Mouse (Mus musculus): ENCODE results near the gene Tor3a. TPM values are rescaled to one million over a fixed set of nuclear protein-coding genes. Genes with fewer than 3 reads are reported as not detected.
A peak's percentile ranks its signal among the peaks of the same experiment; 100 is the strongest.

The Tor3a gene
- polyA plus RNA-seq, 1 experiment from 2014 or later: 4.6 TPM

GRCm38 (mm10) chr1:156676596-156676995 is 2.4 kb upstream of the Tor3a start:
- H3K27ac ChIP-seq (replicated peaks; ENCODE audit: low read depth, low read length): no peak overlapping the region
- H3K9ac ChIP-seq (replicated peaks; ENCODE audit: low read length): no peak overlapping the region
- peaks cover 12% of the 10 kb centered on the region for H3K4me1 ChIP-seq (ENCODE audit: control insufficient read depth, insufficient read depth, low read length)
- H3K4me3 ChIP-seq (replicated peaks; ENCODE audit: low read depth, low read length): no peak overlapping the region
- H3K4me2 ChIP-seq (ENCODE audit: low read length): no peak overlapping the region
- DNase-seq: no peak
- H3K27me3 ChIP-seq (ENCODE audit: control insufficient read depth, insufficient read depth, low read length): 0 out of 2 replicates have a peak, but pooled peaks cover 4% of the 10 kb centered on the region
- ATAC-seq (ENCODE audit: low FRiP score, low TSS enrichment): no peak
- 85% methylated on average over 5 of the region's 5 CpGs for WGBS
- no peaks in the 10 kb centered on the region for H3K9me3 ChIP-seq (ENCODE audit: control insufficient read depth, low read length)
- H3K36me3 ChIP-seq (ENCODE audit: control insufficient read depth, insufficient read depth, low read length): peaks cover 16% of the 10 kb centered on the region

DNA sequence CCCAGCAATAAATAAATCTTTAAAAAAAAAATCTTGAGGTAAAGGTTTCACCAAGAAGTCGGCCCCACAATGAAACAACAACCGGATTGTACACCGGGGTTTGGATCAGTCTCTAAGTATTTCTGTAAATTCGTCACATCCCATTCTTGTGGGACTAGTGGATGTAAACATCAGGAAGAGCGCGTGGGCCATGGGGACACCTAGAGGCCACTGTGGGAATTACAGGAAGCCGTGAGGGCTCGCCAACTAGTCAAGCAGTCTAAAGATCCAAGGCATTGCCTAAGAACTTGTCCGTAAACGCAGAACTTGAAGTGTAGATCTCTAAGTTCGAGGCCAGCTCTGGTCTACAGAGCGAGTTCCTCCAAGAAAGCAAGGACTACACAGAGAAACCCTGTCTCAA is 2.0 kb upstream of the Tor3a start:
- Histone ChIP-seq H3K4me3 (replicated peaks; ENCODE audit: low read depth, low read length) (no peak overlapping the region), H3K9me3 (ENCODE audit: control insufficient read depth, low read length) (no peaks in the 10 kb centered on the region), H3K4me2 (ENCODE audit: low read length) (no peak overlapping the region), H3K9ac (replicated peaks; ENCODE audit: low read length) (no peak overlapping the region), H3K27ac (replicated peaks; ENCODE audit: low read depth, low read length) (no peak overlapping the region), H3K27me3 (ENCODE audit: control insufficient read depth, insufficient read depth, low read length) (0 out of 2 replicates have a peak, but pooled peaks cover 4% of the 10 kb centered on the region), H3K36me3 (ENCODE audit: control insufficient read depth, insufficient read depth, low read length) (peaks cover 12% of the 10 kb centered on the region), H3K4me1 (ENCODE audit: control insufficient read depth, insufficient read depth, low read length) (peaks cover 12% of the 10 kb centered on the region)
- WGBS: 37% methylated on average over 12 of the region's 12 CpGs
- ATAC-seq (ENCODE audit: low FRiP score, low TSS enrichment) (no peak), DNase-seq (peak; percentile 75)

GRCm38 (mm10) chr1:156673476-156674194 is 521 bp downstream of the Tor3a start:
- Histone ChIP-seq H3K4me1 (ENCODE audit: control insufficient read depth, insufficient read depth, low read length) (peaks cover 12% of the 10 kb centered on the region), H3K27ac (replicated peaks; ENCODE audit: low read depth, low read length) (no peak overlapping the region), H3K4me3 (replicated peaks; ENCODE audit: low read depth, low read length) (peak overlapping the region; percentile 48), H3K36me3 (ENCODE audit: control insufficient read depth, insufficient read depth, low read length) (no peaks in the 10 kb centered on the region), H3K9ac (replicated peaks; ENCODE audit: low read length) (peak overlapping the region; percentile 55), H3K4me2 (ENCODE audit: low read length) (peak overlapping the region; percentile 95), H3K27me3 (ENCODE audit: control insufficient read depth, insufficient read depth, low read length) (0 out of 2 replicates have a peak, but pooled peaks cover 4% of the 10 kb centered on the region), H3K9me3 (ENCODE audit: control insufficient read depth, low read length) (no peaks in the 10 kb centered on the region)
- 0 out of 2 replicates have a peak, but pooled peaks have one; percentile 22 for ATAC-seq (ENCODE audit: low FRiP score, low TSS enrichment)
- WGBS: 2% methylated on average over 29 of the region's 29 CpGs
- peak; percentile 47 for DNase-seq

GRCm38 (mm10) chr1:156672720-156673475 is 1.3 kb downstream of the Tor3a start:
- H3K4me3 ChIP-seq (replicated peaks; ENCODE audit: low read depth, low read length): peak overlapping the region; percentile 48
- ATAC-seq (ENCODE audit: low FRiP score, low TSS enrichment) (no peak), DNase-seq (no peak)
- 4% methylated on average over 14 of the region's 14 CpGs for WGBS
- H3K27ac ChIP-seq (replicated peaks; ENCODE audit: low read depth, low read length): no peak overlapping the region
- peaks cover 12% of the 10 kb centered on the region for H3K4me1 ChIP-seq (ENCODE audit: control insufficient read depth, insufficient read depth, low read length)
- H3K4me2 ChIP-seq (ENCODE audit: low read length): peak overlapping the region; percentile 95
- no peaks in the 10 kb centered on the region for H3K9me3 ChIP-seq (ENCODE audit: control insufficient read depth, low read length)
- no peak overlapping the region; the same call in 1 of the 2 replicates for H3K9ac ChIP-seq (replicated peaks; ENCODE audit: low read length)
- no peaks in the 10 kb centered on the region for H3K36me3 ChIP-seq (ENCODE audit: control insufficient read depth, insufficient read depth, low read length)
- 0 out of 2 replicates have a peak, but pooled peaks cover 4% of the 10 kb centered on the region for H3K27me3 ChIP-seq (ENCODE audit: control insufficient read depth, insufficient read depth, low read length)

- ATAC-seq (ENCODE audit: low FRiP score, low TSS enrichment) (no peak), DNase-seq (no peak)
- H3K27me3 ChIP-seq (ENCODE audit: control insufficient read depth, insufficient read depth, low read length): 0 out of 2 replicates have a peak, but pooled peaks cover 4% of the 10 kb centered on the region
- no peaks in the 10 kb centered on the region for H3K36me3 ChIP-seq (ENCODE audit: control insufficient read depth, insufficient read depth, low read length)
- H3K4me2 ChIP-seq (ENCODE audit: low read length): no peak overlapping the region
- H3K9me3 ChIP-seq (ENCODE audit: control insufficient read depth, low read length): no peaks in the 10 kb centered on the region
- H3K4me3 ChIP-seq (replicated peaks; ENCODE audit: low read depth, low read length): no peak overlapping the region
- no peak overlapping the region for H3K9ac ChIP-seq (replicated peaks; ENCODE audit: low read length)
- H3K4me1 ChIP-seq (ENCODE audit: control insufficient read depth, insufficient read depth, low read length): peaks cover 12% of the 10 kb centered on the region
- 89% methylated on average over 3 of the region's 3 CpGs for WGBS
- no peak overlapping the region for H3K27ac ChIP-seq (replicated peaks; ENCODE audit: low read depth, low read length)
These were observed 2.2 kb downstream of the Tor3a start for GRCm38 (mm10) chr1:156671921-156672320.

DNA sequence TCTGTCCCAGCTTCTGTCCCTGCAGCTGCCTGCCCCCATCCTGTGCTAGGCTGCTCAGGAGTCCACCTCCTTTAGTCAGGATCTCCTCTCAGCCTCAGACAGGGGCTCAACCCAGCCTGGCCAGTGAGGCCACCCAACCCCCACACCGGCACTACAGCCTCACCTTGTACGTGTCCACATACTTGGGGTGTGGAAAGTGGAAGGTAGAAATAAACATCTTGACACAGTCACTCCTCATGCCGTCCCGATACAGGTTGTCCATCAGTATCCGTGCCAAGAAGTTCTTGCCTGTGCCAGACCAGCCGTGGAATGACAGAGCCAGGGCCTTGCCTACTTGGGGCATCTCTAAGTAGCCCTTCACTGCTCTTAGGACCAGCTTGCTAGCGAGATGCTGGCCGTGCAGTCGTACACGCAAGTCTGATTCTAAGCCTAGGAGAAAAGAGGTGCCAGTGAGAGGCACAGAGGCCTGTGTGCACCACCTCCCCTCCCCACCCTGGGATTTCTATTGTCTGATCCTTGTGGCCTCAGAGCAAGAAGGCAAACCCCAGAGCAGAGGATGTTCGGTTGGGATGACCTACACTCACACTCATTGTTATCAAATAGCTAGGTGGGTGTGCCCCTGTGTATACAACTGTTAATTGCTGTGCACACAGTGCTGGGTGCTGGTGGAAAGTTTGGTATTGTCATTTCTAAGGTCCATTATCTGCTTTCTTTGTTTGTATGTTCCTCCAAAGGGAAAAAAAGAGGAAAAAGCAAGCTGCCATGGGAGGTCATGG is 4.8 kb downstream of the Tor3a start:
- H3K27ac ChIP-seq (replicated peaks; ENCODE audit: low read depth, low read length): no peak overlapping the region

GRCm38 (mm10) chr1:156668602-156669001 is 5.6 kb downstream of the Tor3a start:
- ATAC-seq (ENCODE audit: low FRiP score, low TSS enrichment) (no peak), DNase-seq (no peak)
- H3K9ac ChIP-seq (replicated peaks; ENCODE audit: low read length): no peak overlapping the region
- no peak overlapping the region for H3K27ac ChIP-seq (replicated peaks; ENCODE audit: low read depth, low read length)
- 38% methylated on average over 5 of the region's 5 CpGs for WGBS
- no peaks in the 10 kb centered on the region for H3K27me3 ChIP-seq (ENCODE audit: control insufficient read depth, insufficient read depth, low read length)
- no peak overlapping the region for H3K4me2 ChIP-seq (ENCODE audit: low read length)
- no peaks in the 10 kb centered on the region for H3K36me3 ChIP-seq (ENCODE audit: control insufficient read depth, insufficient read depth, low read length)
- H3K4me3 ChIP-seq (replicated peaks; ENCODE audit: low read depth, low read length): no peak overlapping the region
- H3K9me3 ChIP-seq (ENCODE audit: control insufficient read depth, low read length): no peaks in the 10 kb centered on the region
- H3K4me1 ChIP-seq (ENCODE audit: control insufficient read depth, insufficient read depth, low read length): peaks cover 4% of the 10 kb centered on the region; the same call in 1 of the 2 replicates

More for the DNA sequence above, 4.8 kb downstream of the Tor3a start:
- DNase-seq (no peak), ATAC-seq (ENCODE audit: low FRiP score, low TSS enrichment) (no peak)
- H3K4me2 ChIP-seq (ENCODE audit: low read length): no peak overlapping the region
- WGBS: 45% methylated on average over 11 of the region's 11 CpGs
- no peaks in the 10 kb centered on the region for H3K27me3 ChIP-seq (ENCODE audit: control insufficient read depth, insufficient read depth, low read length)
- peaks cover 12% of the 10 kb centered on the region for H3K4me1 ChIP-seq (ENCODE audit: control insufficient read depth, insufficient read depth, low read length)
- no peak overlapping the region for H3K9ac ChIP-seq (replicated peaks; ENCODE audit: low read length)
- no peaks in the 10 kb centered on the region for H3K36me3 ChIP-seq (ENCODE audit: control insufficient read depth, insufficient read depth, low read length)
- H3K4me3 ChIP-seq (replicated peaks; ENCODE audit: low read depth, low read length): no peak overlapping the region
- H3K9me3 ChIP-seq (ENCODE audit: control insufficient read depth, low read length): no peaks in the 10 kb centered on the region

DNA sequence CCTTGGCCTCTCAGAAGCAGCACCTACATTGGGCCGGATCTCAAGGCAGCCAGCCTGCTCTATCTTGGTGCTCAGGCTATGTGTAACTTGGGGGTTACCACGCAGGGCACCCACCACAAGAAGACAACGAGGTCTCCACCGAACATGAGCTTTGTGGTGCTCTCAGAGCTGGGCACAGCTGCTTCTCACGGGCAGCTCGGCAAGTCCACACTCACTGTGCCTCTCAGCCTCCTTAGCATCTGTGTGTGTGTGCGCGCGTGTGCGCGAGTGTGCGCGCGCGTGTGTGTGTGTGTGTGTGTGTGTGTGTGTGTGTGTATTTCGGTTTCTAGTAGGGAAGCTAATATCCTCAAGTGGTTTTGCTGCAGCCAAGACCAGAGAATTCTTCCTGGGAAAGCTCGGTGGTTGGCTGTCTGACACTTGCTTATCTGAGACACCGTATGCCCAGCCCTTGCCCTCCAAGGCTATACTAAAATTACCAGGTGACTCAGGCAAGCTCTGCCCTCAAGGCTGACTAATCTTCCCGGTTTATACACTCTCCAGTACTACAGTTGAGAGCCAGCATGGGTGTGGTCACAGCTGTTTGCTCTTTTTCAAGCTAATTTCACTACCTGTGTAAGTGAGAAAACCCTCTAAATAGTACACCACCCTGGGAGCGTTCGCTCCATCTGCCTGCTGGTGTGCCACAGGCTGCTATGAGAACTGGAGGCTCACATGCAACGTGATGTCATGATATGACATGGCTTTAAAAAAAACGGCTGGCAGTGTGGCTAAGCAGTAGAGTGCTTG is 6.8 kb downstream of the Tor3a start:
- ATAC-seq (ENCODE audit: low FRiP score, low TSS enrichment) (no peak), DNase-seq (no peak)
- WGBS: 91% methylated on average over 23 of the region's 23 CpGs
- Histone ChIP-seq H3K4me2 (ENCODE audit: low read length) (no peak overlapping the region), H3K36me3 (ENCODE audit: control insufficient read depth, insufficient read depth, low read length) (no peaks in the 10 kb centered on the region), H3K4me1 (ENCODE audit: control insufficient read depth, insufficient read depth, low read length) (no peaks in the 10 kb centered on the region), H3K9me3 (ENCODE audit: control insufficient read depth, low read length) (no peaks in the 10 kb centered on the region), H3K27ac (replicated peaks; ENCODE audit: low read depth, low read length) (no peak overlapping the region), H3K4me3 (replicated peaks; ENCODE audit: low read depth, low read length) (no peak overlapping the region), H3K27me3 (ENCODE audit: control insufficient read depth, insufficient read depth, low read length) (no peaks in the 10 kb centered on the region), H3K9ac (replicated peaks; ENCODE audit: low read length) (no peak overlapping the region)

Data from midbrain, embryonic 14.5 days (tissue).